Mouse (Mus musculus): Measurements from ENCODE around the gene Clcnkb.
A peak's percentile ranks its signal among the peaks of the same experiment; 100 is the strongest.

Gene Clcnkb

GRCm38 (mm10) chr4:141400171-141400570 is 15.6 kb downstream of the Clcnkb start:
- DNase-seq = no peak

GRCm38 (mm10) chr4:141398545-141398944 is 17.3 kb downstream of the Clcnkb start, which contains the start of gene Clcnka:
TSS of gene Clcnka (minus strand) at chr4:141398724.
- no peak for DNase-seq

- no peak for DNase-seq
Measured at GRCm38 (mm10) chr4:141397861-141398260, 18.0 kb downstream of the Clcnkb start.

GRCm38 (mm10) chr4:141394751-141395150 is 21.1 kb downstream of the Clcnkb start:
- no peak for DNase-seq

- no peak for DNase-seq
Measured at GRCm38 (mm10) chr4:141391293-141391692, 24.5 kb downstream of the Clcnkb start.

GRCm38 (mm10) chr4:141389366-141390150 is 26.3 kb downstream of the Clcnkb start:
- DNase-seq = no peak

- no peak for DNase-seq
Measured at GRCm38 (mm10) chr4:141387933-141388332, 27.9 kb downstream of the Clcnkb start.

GRCm38 (mm10) chr4:141387093-141387784 is 28.6 kb downstream of the Clcnkb start:
- DNase-seq = peak; percentile 38

- no peak for DNase-seq
Measured at GRCm38 (mm10) chr4:141386150-141386549, 29.7 kb downstream of the Clcnkb start.

GRCm38 (mm10) chr4:141385275-141385674 is 30.5 kb downstream of the Clcnkb start:
- DNase-seq = peak; percentile 31

- no peak for DNase-seq
Measured at GRCm38 (mm10) chr4:141382406-141382805, 33.4 kb downstream of the Clcnkb start.

GRCm38 (mm10) chr4:141379674-141380073 is 36.1 kb downstream of the Clcnkb start:
- no peak for DNase-seq

- DNase-seq = no peak
Measured at GRCm38 (mm10) chr4:141372426-141372825, 43.4 kb downstream of the Clcnkb start.

- DNase-seq = no peak
Measured at GRCm38 (mm10) chr4:141367997-141368791, 47.6 kb downstream of the Clcnkb start, which contains the start of gene Fam131c. TSS of gene Fam131c (plus strand) at chr4:141368220.

GRCm38 (mm10) chr4:141365876-141366275 is 49.9 kb downstream of the Clcnkb start:
- no peak for DNase-seq

GRCm38 (mm10) chr4:141365126-141365525 is 50.7 kb downstream of the Clcnkb start:
- DNase-seq = no peak

- peak; percentile 60 for DNase-seq
Measured at GRCm38 (mm10) chr4:141362937-141363548, 52.8 kb downstream of the Clcnkb start.

GRCm38 (mm10) chr4:141360846-141361245 is 55.0 kb downstream of the Clcnkb start:
- no peak for DNase-seq

GRCm38 (mm10) chr4:141359222-141359621 is 56.6 kb downstream of the Clcnkb start:
- no peak for DNase-seq

GRCm38 (mm10) chr4:141357811-141358210 is 58.0 kb downstream of the Clcnkb start:
- no peak for DNase-seq

All from cerebellum, adult 11 months (tissue).